Mouse (Mus musculus): Measurements from ENCODE around the gene Mepce.
A peak's percentile ranks its signal among the peaks of the same experiment; 100 is the strongest.

The Mepce gene

GRCm38 (mm10) chr5:137745214-137746171 is 42.0 kb downstream of the Mepce start, which contains the start of gene Tsc22d4:
Gene Tsc22d4, plus strand, starts transcription at chr5:137745730.
- no peak for TF ChIP-seq CTCF (conservative IDR thresholded peaks at IDR 0.05; ENCODE audit: low read length)
- no peak for TF ChIP-seq POU5F1 (IDR thresholded peaks at IDR 0.05; ENCODE audit: borderline replicate concordance, low read length)
- no peak for TF ChIP-seq NANOG (IDR thresholded peaks at IDR 0.05; ENCODE audit: borderline replicate concordance, low read length)
- Histone ChIP-seq H3K4me1 (replicated peaks; ENCODE audit: low read depth, low read length) (peaks cover 73% of the 10 kb centered on the region), H3K27me3 (ENCODE audit: insufficient read depth, low read length) (peaks cover 3% of the 10 kb centered on the region; the same call in 1 of the 2 replicates), H3K4me3 (replicated peaks; ENCODE audit: low read length) (peak within 1 kb of the TSS; percentile 81), H3K36me3 (ENCODE audit: insufficient read depth, low read length) (no peaks in the 10 kb centered on the region), H3K9me3 (ENCODE audit: low read length) (no peaks in the 10 kb centered on the region)

GRCm38 (mm10) chr5:137744197-137744596 is 43.3 kb downstream of the Mepce start:
- peaks cover 3% of the 10 kb centered on the region; the same call in 1 of the 2 replicates for H3K27me3 ChIP-seq (ENCODE audit: insufficient read depth, low read length)
- H3K4me3 ChIP-seq (replicated peaks; ENCODE audit: low read length), result no peak overlapping the region
- no peaks in the 10 kb centered on the region for H3K9me3 ChIP-seq (ENCODE audit: low read length)
- no peaks in the 10 kb centered on the region for H3K36me3 ChIP-seq (ENCODE audit: insufficient read depth, low read length)
- TF ChIP-seq NANOG (IDR thresholded peaks at IDR 0.05; ENCODE audit: borderline replicate concordance, low read length), result no peak
- TF ChIP-seq CTCF (conservative IDR thresholded peaks at IDR 0.05; ENCODE audit: low read length), result no peak
- TF ChIP-seq POU5F1 (IDR thresholded peaks at IDR 0.05; ENCODE audit: borderline replicate concordance, low read length), result no peak
- peaks cover 76% of the 10 kb centered on the region for H3K4me1 ChIP-seq (replicated peaks; ENCODE audit: low read depth, low read length)

GRCm38 (mm10) chr5:137742836-137743235 is 44.6 kb downstream of the Mepce start:
- H3K9me3 ChIP-seq (ENCODE audit: low read length), result no peaks in the 10 kb centered on the region
- peaks cover 76% of the 10 kb centered on the region for H3K4me1 ChIP-seq (replicated peaks; ENCODE audit: low read depth, low read length)
- H3K27me3 ChIP-seq (ENCODE audit: insufficient read depth, low read length), result peaks cover 3% of the 10 kb centered on the region; the same call in 1 of the 2 replicates
- no peak for TF ChIP-seq POU5F1 (IDR thresholded peaks at IDR 0.05; ENCODE audit: borderline replicate concordance, low read length)
- no peak for TF ChIP-seq CTCF (conservative IDR thresholded peaks at IDR 0.05; ENCODE audit: low read length)
- no peak for TF ChIP-seq NANOG (IDR thresholded peaks at IDR 0.05; ENCODE audit: borderline replicate concordance, low read length)
- H3K36me3 ChIP-seq (ENCODE audit: insufficient read depth, low read length), result peaks cover 3% of the 10 kb centered on the region
- no peak overlapping the region for H3K4me3 ChIP-seq (replicated peaks; ENCODE audit: low read length)

GRCm38 (mm10) chr5:137742048-137742447 is 45.4 kb downstream of the Mepce start:
- H3K4me3 ChIP-seq (replicated peaks; ENCODE audit: low read length), result peak overlapping the region; percentile 84; the same call in 1 of the 2 replicates
- H3K4me1 ChIP-seq (replicated peaks; ENCODE audit: low read depth, low read length), result peaks cover 71% of the 10 kb centered on the region
- H3K9me3 ChIP-seq (ENCODE audit: low read length), result no peaks in the 10 kb centered on the region
- peaks cover 6% of the 10 kb centered on the region for H3K36me3 ChIP-seq (ENCODE audit: insufficient read depth, low read length)
- TF ChIP-seq CTCF (conservative IDR thresholded peaks at IDR 0.05; ENCODE audit: low read length) (no peak), POU5F1 (IDR thresholded peaks at IDR 0.05; ENCODE audit: borderline replicate concordance, low read length) (no peak), NANOG (IDR thresholded peaks at IDR 0.05; ENCODE audit: borderline replicate concordance, low read length) (no peak)
- peaks cover under 1% of the 10 kb centered on the region; the same call in 1 of the 2 replicates for H3K27me3 ChIP-seq (ENCODE audit: insufficient read depth, low read length)

GRCm38 (mm10) chr5:137741023-137741931 is 46.2 kb downstream of the Mepce start, which contains the start of gene Nyap1:
Gene Nyap1, minus strand, starts transcription at chr5:137741607.
- Histone ChIP-seq H3K27me3 (ENCODE audit: insufficient read depth, low read length) (no peaks in the 10 kb centered on the region), H3K36me3 (ENCODE audit: insufficient read depth, low read length) (peaks cover 6% of the 10 kb centered on the region), H3K4me3 (replicated peaks; ENCODE audit: low read length) (peak within 1 kb of the TSS; percentile 84), H3K4me1 (replicated peaks; ENCODE audit: low read depth, low read length) (peaks cover 64% of the 10 kb centered on the region), H3K9me3 (ENCODE audit: low read length) (no peaks in the 10 kb centered on the region)
- TF ChIP-seq CTCF (conservative IDR thresholded peaks at IDR 0.05; ENCODE audit: low read length) (peak; percentile 32; the same call in 1 of the 2 replicates), NANOG (IDR thresholded peaks at IDR 0.05; ENCODE audit: borderline replicate concordance, low read length) (no peak), POU5F1 (IDR thresholded peaks at IDR 0.05; ENCODE audit: borderline replicate concordance, low read length) (no peak)

GRCm38 (mm10) chr5:137740506-137740905 is 46.9 kb downstream of the Mepce start:
- Histone ChIP-seq H3K9me3 (ENCODE audit: low read length) (no peaks in the 10 kb centered on the region), H3K4me3 (replicated peaks; ENCODE audit: low read length) (peak overlapping the region; percentile 84), H3K27me3 (ENCODE audit: insufficient read depth, low read length) (no peaks in the 10 kb centered on the region), H3K4me1 (replicated peaks; ENCODE audit: low read depth, low read length) (peaks cover 72% of the 10 kb centered on the region), H3K36me3 (ENCODE audit: insufficient read depth, low read length) (peaks cover 13% of the 10 kb centered on the region)
- no peak for TF ChIP-seq CTCF (conservative IDR thresholded peaks at IDR 0.05; ENCODE audit: low read length)
- TF ChIP-seq NANOG (IDR thresholded peaks at IDR 0.05; ENCODE audit: borderline replicate concordance, low read length), result no peak
- no peak for TF ChIP-seq POU5F1 (IDR thresholded peaks at IDR 0.05; ENCODE audit: borderline replicate concordance, low read length)

- Histone ChIP-seq H3K4me1 (replicated peaks; ENCODE audit: low read depth, low read length) (peaks cover 72% of the 10 kb centered on the region), H3K27me3 (ENCODE audit: insufficient read depth, low read length) (no peaks in the 10 kb centered on the region), H3K4me3 (replicated peaks; ENCODE audit: low read length) (no peak overlapping the region), H3K36me3 (ENCODE audit: insufficient read depth, low read length) (peaks cover 22% of the 10 kb centered on the region), H3K9me3 (ENCODE audit: low read length) (no peaks in the 10 kb centered on the region)
- TF ChIP-seq POU5F1 (IDR thresholded peaks at IDR 0.05; ENCODE audit: borderline replicate concordance, low read length), result no peak
- TF ChIP-seq NANOG (IDR thresholded peaks at IDR 0.05; ENCODE audit: borderline replicate concordance, low read length), result no peak
- TF ChIP-seq CTCF (conservative IDR thresholded peaks at IDR 0.05; ENCODE audit: low read length), result no peak
These were observed 48.0 kb downstream of the Mepce start for GRCm38 (mm10) chr5:137739471-137739870.
